Mouse (Mus musculus) heart, adult 9 months (tissue): ENCODE data around the gene Ppp1r26.

Experiments
- DNase-seq, 2 experiments: peaks; one replicate each; pipeline ENCODE4 v3.0.0; 2022; ENCODE audit warnings: low spot score in 2 of 2

Ppp1r26 gene

GRCm38 (mm10) chr2:28446515-28447314, at the start of gene Ppp1r26:
TSS of gene Ppp1r26 (plus strand) at chr2:28446800.
- peak in 1 of 2 experiments; percentile 15 for DNase-seq

- DNase-seq, result no peak
Measured at GRCm38 (mm10) chr2:28396928-28397327, 49.7 kb upstream of the Ppp1r26 start.

GRCm38 (mm10) chr2:28397417-28398119, 49.0 kb upstream of the Ppp1r26 start:
- no peak for DNase-seq

- peak; percentile 35 to 58 for DNase-seq
Measured at GRCm38 (mm10) chr2:28401647-28402046, 45.0 kb upstream of the Ppp1r26 start.

- peak in 1 of 2 experiments; percentile 37 for DNase-seq
Measured at GRCm38 (mm10) chr2:28402128-28402527, 44.5 kb upstream of the Ppp1r26 start.

- DNase-seq, result no peak
Measured at GRCm38 (mm10) chr2:28407796-28408195, 38.8 kb upstream of the Ppp1r26 start.

- DNase-seq, result no peak
Measured at GRCm38 (mm10) chr2:28409144-28409543, 37.5 kb upstream of the Ppp1r26 start.

GRCm38 (mm10) chr2:28409566-28409965, 37.0 kb upstream of the Ppp1r26 start:
- DNase-seq, result no peak

GRCm38 (mm10) chr2:28412936-28413335, 33.7 kb upstream of the Ppp1r26 start:
- no peak for DNase-seq

GRCm38 (mm10) chr2:28414116-28414756, 32.4 kb upstream of the Ppp1r26 start:
- no peak for DNase-seq

- no peak for DNase-seq
Measured at GRCm38 (mm10) chr2:28414757-28415137, 31.9 kb upstream of the Ppp1r26 start.

GRCm38 (mm10) chr2:28415387-28416024, 31.1 kb upstream of the Ppp1r26 start:
- peak; percentile 38 to 45 for DNase-seq

GRCm38 (mm10) chr2:28416511-28416910, 30.1 kb upstream of the Ppp1r26 start:
- no peak for DNase-seq

- peak; percentile 75 to 76 for DNase-seq
Measured at GRCm38 (mm10) chr2:28418034-28418433, 28.6 kb upstream of the Ppp1r26 start.

GRCm38 (mm10) chr2:28419898-28420297, 26.7 kb upstream of the Ppp1r26 start:
- peak; percentile 47 to 67 for DNase-seq

- DNase-seq, result no peak
Measured at GRCm38 (mm10) chr2:28423167-28423566, 23.4 kb upstream of the Ppp1r26 start.

- DNase-seq, result no peak
Measured at GRCm38 (mm10) chr2:28427226-28427625, 19.4 kb upstream of the Ppp1r26 start.

GRCm38 (mm10) chr2:28430846-28431245, 15.8 kb upstream of the Ppp1r26 start:
- DNase-seq, result no peak

GRCm38 (mm10) chr2:28432811-28433210, 13.8 kb upstream of the Ppp1r26 start:
- no peak for DNase-seq

- no peak for DNase-seq
Measured at GRCm38 (mm10) chr2:28433512-28433911, 13.1 kb upstream of the Ppp1r26 start.

GRCm38 (mm10) chr2:28435401-28435800, 11.2 kb upstream of the Ppp1r26 start:
- no peak for DNase-seq

- DNase-seq, result no peak
Measured at GRCm38 (mm10) chr2:28440842-28441241, 5.8 kb upstream of the Ppp1r26 start.
